Mouse (Mus musculus): ENCODE measurements around the gene Trappc1. TPM values are rescaled to one million over a fixed set of nuclear protein-coding genes. Genes with fewer than 3 reads are reported as not detected.

The Trappc1 gene
- total and polyA plus RNA-seq, 3 experiments: 85.4 to 124 (median 102) TPM

DNA sequence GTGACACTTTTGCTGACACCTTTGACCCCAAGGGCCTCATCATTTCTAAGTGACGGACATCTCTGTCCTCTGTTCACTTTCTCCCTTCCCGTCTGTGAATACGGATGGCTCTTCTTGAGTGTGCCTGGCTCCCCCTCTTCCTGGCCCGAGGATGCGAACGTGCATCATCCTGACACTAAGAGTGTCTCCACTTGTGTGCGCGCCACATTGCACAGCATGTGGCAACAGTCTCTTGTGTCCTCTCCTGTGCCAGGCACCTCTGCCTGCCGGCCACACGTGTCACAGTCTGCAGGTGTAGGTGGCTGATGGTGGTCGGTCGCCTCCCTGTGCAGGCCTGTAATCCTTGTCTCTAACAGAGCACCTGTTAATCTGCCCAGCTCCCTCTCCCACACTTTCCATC is 47.8 kb downstream of the Trappc1 start:
- Histone ChIP-seq H3K9ac (ENCODE audit: insufficient read depth, low read depth) (no peak overlapping the region), H3K9me3 (replicated peaks; ENCODE audit: low read length) (no peaks in the 10 kb centered on the region), H3K4me2 (ENCODE audit: insufficient read depth, low read depth, poor library complexity, severe bottlenecking) (no peak overlapping the region), H3K36me3 (replicated peaks in 1 of 2; ENCODE audit: control insufficient read depth in 1 of 2, insufficient read depth in 1 of 2, low read length in 1 of 2) (peaks cover 7 to 38% of the 10 kb centered on the region in 2 experiments), H3K4me1 (ENCODE audit: control insufficient read depth in 1 of 2, insufficient read depth in 2 of 2) (peaks cover 4 to 23% of the 10 kb centered on the region in 2 experiments), H3K79me2 (replicated peaks; ENCODE audit: control insufficient read depth, extremely low read depth, insufficient read depth, poor library complexity, severe bottlenecking) (peaks cover 3% of the 10 kb centered on the region; the same call in 1 of the 2 replicates), H3K4me3 (replicated peaks in 1 of 3; ENCODE audit: low read depth in 2 of 3, low read length in 2 of 3, poor library complexity in 1 of 3) (no peak overlapping the region), H3K27me3 (replicated peaks) (no peaks in the 10 kb centered on the region), H3K27ac (ENCODE audit: insufficient read depth, low read depth) (no peak overlapping the region)
- in situ Hi-C loops (cut with MboI; ENCODE audit: low pct_ligation_motif_present, low pct_unique_long_range_greater_than_20kb, low sequenced_read_pairs) (no loop called here), dilution Hi-C loops (cut with MboI; ENCODE audit: extremely low pct_ligation_motif_present, extremely low pct_unique_long_range_greater_than_20kb, low sequenced_read_pairs) (no loop called here)
- no peak for TF ChIP-seq POLR2AphosphoS2 (IDR thresholded peaks at IDR 0.05; ENCODE audit: low read depth, low read length)
- TF ChIP-seq ZMIZ1 (IDR thresholded peaks at IDR 0.05; ENCODE audit: low read depth, low read length): no peak
- no peak for TF ChIP-seq USF1 (IDR thresholded peaks at IDR 0.05; ENCODE audit: low read depth, low read length)
- TF ChIP-seq RAD21 (IDR thresholded peaks at IDR 0.05; ENCODE audit: low read depth, low read length): no peak
- no peak for TF ChIP-seq ZKSCAN1 (IDR thresholded peaks at IDR 0.05; ENCODE audit: borderline replicate concordance, low read depth, low read length)
- no peak for TF ChIP-seq GABPA (IDR thresholded peaks at IDR 0.05; ENCODE audit: insufficient replicate concordance, low read depth, low read length)
- TF ChIP-seq MEF2A (IDR thresholded peaks at IDR 0.05; ENCODE audit: borderline replicate concordance, low read depth, low read length): no peak
- no peak for TF ChIP-seq RCOR1 (conservative IDR thresholded peaks at IDR 0.05; ENCODE audit: low read depth, low read length)
- no peak for TF ChIP-seq EP300 (IDR thresholded peaks at IDR 0.05; ENCODE audit: low read length)
- no peak for DNase-seq (ENCODE audit: extremely low read depth)

DNA sequence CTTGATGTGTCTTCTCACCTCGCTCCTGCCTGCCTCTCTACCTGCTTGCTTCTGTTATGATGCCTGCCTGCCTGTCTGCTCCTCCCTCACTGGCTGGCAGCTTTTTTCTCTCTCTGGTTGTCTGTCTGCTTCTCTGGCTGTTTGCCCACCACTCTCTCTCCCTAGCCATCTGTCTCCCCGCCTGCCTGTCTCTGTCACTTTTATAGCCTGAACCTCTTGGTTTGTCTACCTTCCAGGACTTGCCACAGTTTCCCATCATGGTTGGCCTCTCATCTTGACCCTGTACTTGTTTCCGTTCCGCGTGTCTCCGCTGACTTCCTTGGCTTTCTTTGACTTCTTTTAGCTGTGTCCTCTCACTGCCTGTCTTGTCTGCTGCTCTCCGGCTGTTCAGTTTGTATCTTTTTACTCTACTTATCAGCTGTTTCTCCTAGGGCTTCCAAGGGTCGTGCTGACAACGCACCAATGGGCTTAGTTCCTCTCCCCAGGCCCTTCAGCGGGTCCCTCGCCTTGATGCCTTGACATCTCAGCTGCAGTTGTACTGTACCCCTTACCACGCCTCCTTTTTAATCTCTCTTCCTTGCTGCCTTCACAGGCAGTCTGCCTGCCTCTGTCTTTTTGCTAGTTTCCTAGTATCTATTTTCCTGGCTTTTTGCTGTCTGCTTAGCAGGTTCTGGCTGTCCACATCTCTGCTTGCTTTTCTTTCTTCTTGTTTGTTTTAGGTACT is 48.4 kb downstream of the Trappc1 start:
- dilution Hi-C loops (cut with MboI; ENCODE audit: extremely low pct_ligation_motif_present, extremely low pct_unique_long_range_greater_than_20kb, low sequenced_read_pairs): no loop called here
- Histone ChIP-seq H3K27me3 (replicated peaks) (no peaks in the 10 kb centered on the region), H3K79me2 (replicated peaks; ENCODE audit: control insufficient read depth, extremely low read depth, insufficient read depth, poor library complexity, severe bottlenecking) (peaks cover 3% of the 10 kb centered on the region; the same call in 1 of the 2 replicates), H3K27ac (ENCODE audit: insufficient read depth, low read depth) (no peak overlapping the region), H3K9ac (ENCODE audit: insufficient read depth, low read depth) (no peak overlapping the region), H3K4me2 (ENCODE audit: insufficient read depth, low read depth, poor library complexity, severe bottlenecking) (no peak overlapping the region), H3K36me3 (replicated peaks in 1 of 2; ENCODE audit: control insufficient read depth in 1 of 2, insufficient read depth in 1 of 2, low read length in 1 of 2) (peaks cover 7 to 39% of the 10 kb centered on the region in 2 experiments), H3K4me3 (replicated peaks in 1 of 3; ENCODE audit: low read depth in 2 of 3, low read length in 2 of 3, poor library complexity in 1 of 3) (no peak overlapping the region), H3K9me3 (replicated peaks; ENCODE audit: low read length) (no peaks in the 10 kb centered on the region), H3K4me1 (ENCODE audit: control insufficient read depth in 1 of 2, insufficient read depth in 2 of 2) (peaks cover 4 to 23% of the 10 kb centered on the region in 2 experiments)
- no peak for DNase-seq (ENCODE audit: extremely low read depth)
- TF ChIP-seq JUN (IDR thresholded peaks at IDR 0.05; ENCODE audit: insufficient read depth, low read depth, low read length) (no peak), HCFC1 (IDR thresholded peaks at IDR 0.05; ENCODE audit: low read depth, low read length) (no peak), ZMIZ1 (IDR thresholded peaks at IDR 0.05; ENCODE audit: low read depth, low read length) (no peak), MXI1 (IDR thresholded peaks at IDR 0.05; ENCODE audit: low read depth, low read length) (no peak), UBTF (IDR thresholded peaks at IDR 0.05; ENCODE audit: low read depth, low read length) (no peak), ELF1 (IDR thresholded peaks at IDR 0.05; ENCODE audit: low read depth, low read length) (no peak), MYC (IDR thresholded peaks at IDR 0.05; ENCODE audit: low read depth, low read length) (no peak), KAT2A (IDR thresholded peaks at IDR 0.05; ENCODE audit: insufficient replicate concordance, low read length) (no peak), EP300 (IDR thresholded peaks at IDR 0.05; ENCODE audit: low read length) (no peak), TBP (conservative IDR thresholded peaks at IDR 0.05; ENCODE audit: low read depth, low read length) (no peak), NELFE (IDR thresholded peaks at IDR 0.05; ENCODE audit: low read depth, low read length) (no peak)
- in situ Hi-C loops (cut with MboI; ENCODE audit: low pct_ligation_motif_present, low pct_unique_long_range_greater_than_20kb, low sequenced_read_pairs): no loop called here

Measured in CH12.LX (cell line).